Mouse (Mus musculus): ENCODE measurements around the gene Asb6. TPM values are rescaled to one million over a fixed set of nuclear protein-coding genes. Genes with fewer than 3 reads are reported as not detected.

Asb6 gene
- total RNA-seq, 2 experiments from 2014 or later, result 7.9 to 9.0 TPM

DNA sequence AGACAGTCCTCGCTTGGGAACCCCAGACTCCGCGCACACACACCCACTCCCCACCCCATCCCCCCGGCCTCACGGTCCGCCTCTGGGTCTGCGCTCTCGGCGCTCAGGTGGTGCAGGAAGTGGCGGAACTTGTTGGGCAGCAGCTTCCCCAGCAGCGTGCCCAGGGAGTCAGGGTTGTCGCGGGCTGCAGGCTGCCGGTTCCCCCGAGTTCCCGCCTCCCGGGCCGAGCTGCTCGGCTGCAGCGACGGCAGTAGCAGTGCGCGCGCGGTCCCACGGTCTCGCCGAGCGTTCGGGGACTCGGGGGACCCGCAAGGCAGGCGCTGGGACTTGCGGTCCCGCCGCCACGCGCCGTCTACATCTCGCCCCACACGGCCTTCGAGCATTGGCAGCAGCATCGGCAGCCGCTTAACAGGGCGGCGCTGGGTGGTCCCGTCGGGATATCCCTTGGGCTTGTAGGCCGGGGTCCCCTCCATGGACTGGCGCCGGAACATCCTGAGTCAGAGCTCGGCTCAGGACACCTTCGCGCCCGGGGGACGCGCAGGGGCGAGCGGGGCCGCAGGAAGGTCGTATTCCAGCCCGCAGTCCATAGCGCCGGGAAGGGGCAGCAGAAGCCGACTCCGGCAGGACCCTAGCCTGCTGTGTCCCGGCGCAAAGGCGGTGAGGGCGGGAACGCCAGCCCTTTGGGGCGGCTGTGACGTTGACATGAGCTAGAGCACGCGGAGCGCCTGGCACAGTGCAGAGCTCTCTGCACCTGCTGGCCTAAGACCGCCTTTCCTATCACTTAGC lies 28.9 kb downstream of the Asb6 start:
- peak; percentile 48 to 49 for DNase-seq
- intact Hi-C loops (cut with DNase I), result no loop called here

GRCm38 (mm10) chr2:30800671-30801066 lies 29.5 kb downstream of the Asb6 start:
- no peak for DNase-seq
- intact Hi-C loops (cut with DNase I), result no loop called here

GRCm38 (mm10) chr2:30799456-30799855 lies 30.7 kb downstream of the Asb6 start:
- intact Hi-C loops (cut with DNase I), result loop anchor here (5.0 kb wide), 1 partner anchor 128 kb away; the partner anchor contains the start of gene Ptges
- DNase-seq, result no peak

DNA sequence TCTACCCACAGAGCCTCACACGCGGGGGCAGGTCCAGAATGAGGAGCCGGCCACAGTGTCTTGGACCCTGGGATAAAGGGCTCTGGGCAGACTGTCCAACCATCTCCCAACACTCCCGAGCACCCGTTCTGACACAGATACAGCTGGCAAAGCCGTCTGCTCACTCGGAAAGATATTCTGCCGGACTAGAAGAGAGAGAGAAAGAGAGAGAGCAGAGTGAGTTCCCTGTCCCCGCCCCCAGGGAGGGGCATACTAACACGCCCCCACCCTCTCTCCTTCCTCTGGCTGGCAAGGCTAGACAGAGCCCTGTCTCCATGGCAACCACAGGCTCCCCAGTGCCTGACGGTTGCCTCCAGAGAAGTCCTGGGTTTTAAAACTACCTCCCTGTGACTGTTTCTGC lies 33.8 kb downstream of the Asb6 start:
- peak; percentile 69 to 74 for DNase-seq
- intact Hi-C loops (cut with DNase I), result loop anchor here (5.0 kb wide), 1 partner anchor 131 kb away; the partner anchor contains the start of gene Ptges

- intact Hi-C loops (cut with DNase I), result loop anchor here (2.0 to 5.0 kb wide), 3 partner anchors 131 to 355 kb away; partner anchors contain the start of gene Ptges
- DNase-seq, result no peak
Measured at GRCm38 (mm10) chr2:30795889-30796275, 34.3 kb downstream of the Asb6 start.

DNA sequence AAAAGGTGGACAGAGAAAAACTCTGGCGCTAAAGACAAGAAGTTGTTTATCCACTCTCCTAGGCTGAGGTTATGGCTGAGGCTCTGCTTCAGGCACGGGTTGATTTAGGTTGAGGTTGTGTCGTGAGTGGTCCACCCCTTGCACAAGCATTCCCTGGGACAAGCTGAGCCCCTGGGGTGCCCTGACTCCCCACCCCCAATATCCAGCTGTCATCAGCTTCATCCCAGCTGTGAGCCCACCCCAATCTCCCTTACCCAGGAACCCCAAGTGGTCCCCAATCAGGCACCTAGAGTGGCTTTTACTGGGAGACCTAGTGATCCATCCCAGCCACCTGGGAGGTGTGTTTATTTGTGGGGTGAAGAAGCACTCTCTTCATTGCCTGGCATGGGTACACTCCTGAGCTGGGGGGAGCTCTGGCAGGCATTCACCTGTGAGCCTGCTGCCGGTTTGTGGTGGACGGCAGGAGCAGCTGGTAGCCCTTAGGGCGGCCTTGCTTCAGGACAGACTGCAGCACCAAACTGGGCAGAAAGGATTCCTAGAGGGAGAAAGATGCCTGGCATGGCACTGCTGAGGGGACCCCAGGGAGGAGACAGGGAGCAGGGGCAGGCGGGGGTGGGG lies 34.8 kb downstream of the Asb6 start:
- intact Hi-C loops (cut with DNase I), result loop anchor here (2.0 to 5.0 kb wide), 3 partner anchors 132 to 355 kb away; partner anchors contain the start of gene Ptges
- no peak for DNase-seq

GRCm38 (mm10) chr2:30794179-30795108 lies 35.7 kb downstream of the Asb6 start:
- DNase-seq, result peak; percentile 98 to 99
- intact Hi-C loops (cut with DNase I), result loop anchor here (1.0 to 5.0 kb wide), 6 partner anchors 72 to 354 kb away; partner anchors contain the start of gene Ptges

DNA sequence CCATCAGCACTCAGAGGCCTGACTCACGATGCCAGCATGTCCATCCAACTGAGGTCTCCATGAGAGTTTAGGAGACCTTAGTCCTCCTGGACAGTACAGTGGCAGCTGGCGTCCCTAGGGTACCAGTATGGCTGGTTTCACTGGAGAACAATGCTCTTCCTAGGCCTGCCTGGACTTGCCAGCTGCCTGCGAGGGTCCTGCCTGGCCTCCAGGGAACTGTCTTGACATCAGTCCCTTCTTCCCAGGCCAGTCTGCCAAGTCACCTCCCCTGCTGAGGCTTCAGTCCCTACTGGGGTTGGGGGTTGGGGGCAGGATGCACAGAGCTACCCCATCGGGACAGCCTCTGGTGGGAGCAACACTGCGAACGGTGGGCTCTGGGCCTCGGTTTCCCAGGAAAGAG lies 38.1 kb downstream of the Asb6 start:
- intact Hi-C loops (cut with DNase I), result loop anchor here (5.0 kb wide), 2 partner anchors 70 to 135 kb away; no protein-coding TSS in a partner anchor
- DNase-seq, result no peak

- no peak for DNase-seq
- intact Hi-C loops (cut with DNase I), result no loop called here
Measured at GRCm38 (mm10) chr2:30787466-30787865, 42.7 kb downstream of the Asb6 start.

GRCm38 (mm10) chr2:30784078-30784994 lies 45.8 kb downstream of the Asb6 start:
- peak; percentile 68 to 70 for DNase-seq

DNA sequence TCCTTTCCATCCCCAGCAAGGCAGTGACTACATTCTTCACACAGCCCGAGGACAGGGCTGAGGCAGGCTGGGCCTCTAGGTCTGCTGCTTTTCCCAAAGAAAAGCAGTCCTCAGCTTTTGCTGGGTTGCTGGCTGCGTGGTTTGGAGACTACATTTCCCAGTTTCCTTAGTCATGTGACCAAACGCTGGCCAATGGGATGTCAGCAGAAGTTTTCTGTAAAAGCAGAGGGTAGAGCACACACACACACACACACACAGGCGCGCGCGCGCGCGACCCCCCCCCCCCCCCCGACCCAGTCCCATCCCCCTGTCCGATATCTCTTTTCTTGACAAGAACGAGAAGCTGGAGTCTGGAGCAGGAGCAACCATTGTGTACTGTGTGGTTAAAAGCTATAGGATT lies 46.8 kb downstream of the Asb6 start:
- DNase-seq, result peak; percentile 69 to 79
- intact Hi-C loops (cut with DNase I), result no loop called here

More at GRCm38 (mm10) chr2:30784078-30784994, 45.8 kb downstream of the Asb6 start:
- intact Hi-C loops (cut with DNase I), result no loop called here

DNA sequence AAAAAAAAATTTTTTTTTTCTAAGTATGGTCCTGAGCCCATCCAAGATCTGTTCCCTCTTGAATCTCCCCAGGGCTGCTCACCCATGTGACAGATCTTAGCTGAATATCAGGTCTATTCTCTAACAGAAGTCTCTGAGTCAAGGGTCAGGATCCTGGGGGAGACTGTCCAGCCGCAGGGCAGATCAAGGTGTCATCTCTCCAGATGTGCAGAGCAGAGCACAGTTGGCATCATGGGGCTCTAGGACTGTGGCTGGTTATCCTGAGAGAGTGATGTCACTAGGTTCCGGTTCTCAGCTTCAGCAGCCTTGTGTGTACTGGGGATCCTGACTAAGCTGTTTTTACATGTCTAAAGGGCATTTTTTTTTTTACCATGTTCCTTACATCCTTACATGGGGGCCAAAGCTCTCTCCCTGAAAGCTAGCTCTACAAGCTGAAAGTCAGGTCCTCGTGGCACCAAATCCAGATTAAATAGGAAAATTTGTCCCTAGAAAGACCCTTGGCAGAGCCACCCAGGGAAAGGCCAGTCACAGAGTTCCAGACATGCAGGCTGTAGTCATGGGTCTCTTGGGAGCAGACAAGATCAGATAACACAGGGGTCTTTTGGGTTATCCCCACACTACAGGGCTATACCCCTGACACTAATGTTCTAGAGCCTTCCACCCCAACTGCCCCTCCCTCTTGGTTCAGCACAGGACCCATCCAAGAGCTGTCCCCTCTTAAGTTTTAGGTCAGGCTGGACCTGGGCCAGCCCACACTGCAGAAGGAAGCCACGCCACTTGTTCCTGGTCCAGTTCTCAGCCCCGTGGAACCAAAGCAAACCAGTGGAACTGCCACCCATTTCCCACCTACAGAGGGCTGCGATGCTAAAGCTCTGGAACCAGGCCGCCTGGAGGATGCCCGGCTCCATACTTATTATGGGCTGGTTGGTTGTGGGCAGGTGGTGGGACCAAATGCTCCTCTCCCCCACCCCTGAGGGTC lies 47.5 kb downstream of the Asb6 start:
- no peak for DNase-seq
- intact Hi-C loops (cut with DNase I), result no loop called here

- intact Hi-C loops (cut with DNase I), result no loop called here
- no peak for DNase-seq
Measured at GRCm38 (mm10) chr2:30779241-30779640, 50.9 kb downstream of the Asb6 start.

DNA sequence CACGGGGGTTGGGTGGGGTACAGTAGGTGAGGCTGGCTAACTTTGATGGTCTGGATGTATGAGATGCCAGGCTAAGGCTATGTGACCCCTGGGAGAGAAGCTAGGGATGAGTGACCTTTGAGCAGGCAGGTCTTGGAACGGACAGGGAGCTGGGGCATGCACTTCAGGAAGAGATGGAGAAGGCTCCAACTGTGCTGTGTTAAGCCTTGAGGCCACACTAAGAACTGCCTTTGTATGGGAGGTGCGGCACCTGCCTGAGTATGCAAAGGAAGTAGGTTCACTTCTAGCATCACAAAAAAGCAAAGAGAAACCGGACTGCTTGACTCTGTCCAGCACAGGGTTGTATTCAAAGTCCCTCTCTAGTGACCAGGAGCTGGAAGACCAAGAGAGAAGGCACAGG lies 51.9 kb downstream of the Asb6 start:
- intact Hi-C loops (cut with DNase I), result no loop called here
- DNase-seq, result no peak

- intact Hi-C loops (cut with DNase I), result no loop called here
- no peak for DNase-seq
Measured at GRCm38 (mm10) chr2:30777266-30777665, 52.9 kb downstream of the Asb6 start.

DNA sequence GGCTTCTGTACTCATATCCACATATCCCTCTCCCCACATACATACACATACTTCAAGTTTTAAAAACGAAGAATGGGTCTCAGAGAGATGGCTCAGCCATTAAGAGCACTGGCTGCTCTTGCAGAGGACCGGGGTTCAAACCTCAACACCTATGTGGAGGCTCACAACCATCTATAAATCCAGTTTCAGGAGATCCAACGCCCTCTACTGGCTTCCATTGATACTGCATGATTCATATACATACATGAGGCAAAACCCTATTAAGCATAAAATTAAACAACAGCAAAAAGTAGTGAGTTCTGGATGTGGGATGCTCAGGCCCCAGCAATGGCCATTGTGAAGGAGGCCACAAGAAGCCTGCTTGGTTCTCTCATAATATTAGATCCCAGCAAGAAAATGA lies 54.2 kb downstream of the Asb6 start:
- no peak for DNase-seq
- intact Hi-C loops (cut with DNase I), result no loop called here

DNA sequence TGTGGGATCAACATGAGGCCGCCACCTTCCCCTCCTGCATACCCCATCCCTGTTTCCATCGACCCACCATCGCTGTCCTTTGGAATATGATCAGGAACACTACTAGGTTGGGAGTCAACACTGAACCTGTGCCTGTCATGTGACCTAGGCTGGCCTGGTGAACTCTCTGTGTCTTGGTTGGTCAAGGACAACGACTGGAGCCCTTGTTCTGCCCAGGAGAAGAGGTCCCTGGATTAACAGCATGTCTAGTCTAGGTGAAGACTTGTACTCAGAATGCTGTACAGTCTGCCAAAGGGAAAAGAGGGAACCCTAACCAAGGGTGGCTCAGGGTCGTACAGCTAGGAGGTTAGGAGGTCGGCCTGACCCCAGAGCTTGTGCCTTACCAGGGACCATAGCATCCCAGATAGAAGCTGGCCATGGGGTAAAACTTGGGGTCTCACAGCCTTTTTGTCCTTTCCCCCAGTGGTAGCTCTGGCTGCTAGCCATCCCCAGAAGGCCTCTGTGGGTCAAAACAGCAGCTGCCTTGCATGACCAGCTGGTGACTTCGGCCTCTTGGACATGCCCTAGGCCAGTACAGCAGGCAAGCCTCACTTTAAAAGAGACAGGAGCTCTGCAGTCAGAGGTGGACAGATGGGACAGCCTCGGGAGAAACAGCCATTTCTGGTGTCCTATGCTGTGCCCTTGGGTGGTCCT lies 56.7 kb downstream of the Asb6 start:
- intact Hi-C loops (cut with DNase I), result loop anchor here (5.0 kb wide), 1 partner anchor 51 kb away; no protein-coding TSS in a partner anchor

More for the DNA sequence above, 56.7 kb downstream of the Asb6 start:
- peak in 1 of 2 experiments; percentile 37 for DNase-seq
